ENCODE assay signal across 30 mouse cellular contexts in genomic region chr6:14121479-14121878, GRCm38 (mm10).
A peak's percentile ranks its signal among the peaks of the same experiment; 100 is the strongest.
DNase-seq lines count a peak whose midpoint lies in the region; ATAC-seq and TF ChIP-seq lines count a peak whose summit lies in the region.
"Had no signal": no experiment of that assay in that cellular context is flagged by ENCODE, and none has a peak within 500 bp of the region (broad histone marks: within the 10 kb centered on the region; RNA-seq: fewer than 3 reads in every experiment).

No protein-coding gene starts in this region.

- no peak for TF ChIP-seq CTCF in heart, adult 2 months (IDR thresholded peaks at IDR 0.05)
- no peak for TF ChIP-seq CTCF in MEL (IDR thresholded peaks at IDR 0.05 in 2 of 3, conservative IDR thresholded peaks at IDR 0.05 in 1 of 3; ENCODE audit: control insufficient read depth in 1 of 3, insufficient read depth in 1 of 3, low read depth in 2 of 3, low read length in 3 of 3, poor library complexity in 1 of 3, severe bottlenecking in 1 of 3)

- no peak for DNase-seq in heart, adult 2 months
- DNase-seq in MEL (ENCODE audit: low read depth, low spot score) = peak; percentile 52
- DNase-seq in layer of hippocampus, adult 8-10 months (ENCODE audit: low spot score in 2 of 2) = no peak
- DNase-seq in cerebellum, adult 11 months = no peak
- DNase-seq in retina, postnatal 1 day = no peak
- DNase-seq: adrenal gland, adult 8-10 months; cerebellum, adult 8-10 months; gastrocnemius, postnatal 10 days; heart, postnatal 10 days; kidney, adult 11 months; kidney, postnatal 36 days; liver, embryonic 13.5 days; lung, adult 2 months; lung, postnatal 10 days; thymus, postnatal 14 days had no signal

- H3K4me1 ChIP-seq in heart, embryonic 13.5 days = peaks cover 17% of the 10 kb centered on the region
- H3K4me1 ChIP-seq in heart, adult 2 months (ENCODE audit: control insufficient read depth, insufficient read depth, low read length) = no peaks in the 10 kb centered on the region; the same call in 1 of the 2 replicates
- H3K4me1 ChIP-seq in MEL (ENCODE audit: control insufficient read depth in 1 of 2, insufficient read depth in 2 of 2, low read length in 2 of 2) = no peaks in the 10 kb centered on the region
- H3K4me1 ChIP-seq: forebrain, embryonic 13.5 days; hindbrain, embryonic 15.5 days; kidney, embryonic 15.5 days; limb, embryonic 10.5 days; limb, embryonic 15.5 days; liver, embryonic 13.5 days; midbrain, embryonic 10.5 days; midbrain, embryonic 15.5 days; neural tube, embryonic 12.5 days; stomach, embryonic 15.5 days had no signal

- no peaks in the 10 kb centered on the region for H3K27me3 ChIP-seq in heart, embryonic 13.5 days (replicated peaks)
- no peaks in the 10 kb centered on the region for H3K27me3 ChIP-seq in heart, adult 2 months (ENCODE audit: control insufficient read depth, insufficient read depth, low read length)
- no peaks in the 10 kb centered on the region for H3K27me3 ChIP-seq in MEL (ENCODE audit: control insufficient read depth in 1 of 2, insufficient read depth in 2 of 2, low read length in 2 of 2)
- H3K27me3 ChIP-seq: forebrain, embryonic 13.5 days; hindbrain, embryonic 15.5 days; kidney, embryonic 15.5 days; limb, embryonic 15.5 days; liver, embryonic 13.5 days; midbrain, embryonic 15.5 days; neural tube, embryonic 12.5 days; stomach, embryonic 15.5 days had no signal

- H3K4me2 ChIP-seq in heart, embryonic 13.5 days = no peak overlapping the region
- H3K4me2 ChIP-seq: forebrain, embryonic 13.5 days; heart, embryonic 11.5 days; hindbrain, embryonic 15.5 days; kidney, embryonic 15.5 days; limb, embryonic 15.5 days; liver, embryonic 13.5 days; midbrain, embryonic 15.5 days; neural tube, embryonic 12.5 days; stomach, embryonic 15.5 days had no signal

- no peak for ATAC-seq in heart, embryonic 13.5 days (ENCODE audit: extremely low read depth, insufficient number of reproducible peaks, low FRiP score, low TSS enrichment)
- 0 out of 2 replicates have a peak, but pooled peaks have one; percentile 50 for ATAC-seq in monocyte, adult 5-6 weeks (replicated peaks; ENCODE audit: insufficient number of reproducible peaks, low FRiP score, low TSS enrichment, poor library complexity, severe bottlenecking)
- ATAC-seq: CD4-positive, CD25-positive, alpha-beta regulatory T cell, adult 4 months; forebrain, embryonic 13.5 days; inflammation-experienced regulatory T-cells, adult 6 months; midbrain, embryonic 15.5 days had no signal

- 85% methylated on average over 5 of the region's 5 CpGs for WGBS in heart, embryonic 13.5 days
- WGBS in heart, adult 2 months = 86% methylated on average over 5 of the region's 5 CpGs

- H3K9me3 ChIP-seq in heart, embryonic 13.5 days = no peaks in the 10 kb centered on the region
- H3K9me3 ChIP-seq in MEL (replicated peaks; ENCODE audit: insufficient read depth, low read length) = no peaks in the 10 kb centered on the region
- H3K9me3 ChIP-seq: forebrain, embryonic 13.5 days; hindbrain, embryonic 15.5 days; kidney, embryonic 15.5 days; limb, embryonic 10.5 days; limb, embryonic 15.5 days; liver, embryonic 13.5 days; midbrain, embryonic 10.5 days; midbrain, embryonic 15.5 days; neural tube, embryonic 12.5 days; stomach, embryonic 15.5 days had no signal

- intact Hi-C loops in heart, adult 2 months (cut with DNase I) = no loop called here

- TF ChIP-seq POLR2A in heart, adult 2 months (IDR thresholded peaks at IDR 0.05; ENCODE audit: insufficient read depth, low read depth, low read length) = no peak
- no peak for TF ChIP-seq POLR2A in MEL (IDR thresholded peaks at IDR 0.05; ENCODE audit: control insufficient read depth in 1 of 2, insufficient read depth in 1 of 2, low read depth in 1 of 2, low read length in 2 of 2, poor library complexity in 1 of 2)

- H3K36me3 ChIP-seq in heart, embryonic 13.5 days = no peaks in the 10 kb centered on the region
- H3K36me3 ChIP-seq in heart, adult 2 months (ENCODE audit: control insufficient read depth, insufficient read depth, low read length) = no peaks in the 10 kb centered on the region
- H3K36me3 ChIP-seq in MEL (ENCODE audit: control insufficient read depth in 1 of 2, insufficient read depth in 2 of 2, low read length in 2 of 2) = peaks cover 0 to 2% of the 10 kb centered on the region in 2 experiments; a peak in 1 of 4 replicates
- H3K36me3 ChIP-seq: hindbrain, embryonic 15.5 days; kidney, embryonic 15.5 days; limb, embryonic 10.5 days; limb, embryonic 15.5 days; liver, embryonic 13.5 days; midbrain, embryonic 10.5 days; midbrain, embryonic 15.5 days; neural tube, embryonic 12.5 days; stomach, embryonic 15.5 days had no signal

- H3K4me3 ChIP-seq in heart, embryonic 13.5 days = no peak overlapping the region
- H3K4me3 ChIP-seq in heart, adult 2 months = no peak overlapping the region
- H3K4me3 ChIP-seq in MEL (ENCODE audit: control insufficient read depth in 1 of 2, insufficient read depth in 1 of 2, low read depth in 2 of 2, low read length in 2 of 2) = no peak overlapping the region
- H3K4me3 ChIP-seq: forebrain, embryonic 13.5 days; hindbrain, embryonic 15.5 days; kidney, embryonic 15.5 days; limb, embryonic 10.5 days; limb, embryonic 15.5 days; liver, embryonic 13.5 days; midbrain, embryonic 10.5 days; midbrain, embryonic 15.5 days; myocyte; neural tube, embryonic 12.5 days; stomach, embryonic 15.5 days had no signal

- no peak for TF ChIP-seq RAD21 in MEL (IDR thresholded peaks at IDR 0.05; ENCODE audit: low read depth, low read length)

- no peaks in the 10 kb centered on the region for H3K79me2 ChIP-seq in heart, adult 2 months (replicated peaks; ENCODE audit: control insufficient read depth, insufficient read depth, low read length)
- no peaks in the 10 kb centered on the region for H3K79me2 ChIP-seq in MEL (ENCODE audit: control insufficient read depth, insufficient read depth, low read length, poor library complexity)

- TF ChIP-seq EP300 in heart, adult 2 months (IDR thresholded peaks at IDR 0.05; ENCODE audit: insufficient read depth, low read depth, low read length) = no peak
- TF ChIP-seq EP300 in MEL (IDR thresholded peaks at IDR 0.05; ENCODE audit: low read depth in 1 of 2, low read length in 2 of 2) = no peak

- H3K9ac ChIP-seq in heart, embryonic 13.5 days = no peak overlapping the region
- no peak overlapping the region for H3K9ac ChIP-seq in heart, adult 2 months (ENCODE audit: low read depth, low read length)
- H3K9ac ChIP-seq in MEL (ENCODE audit: control insufficient read depth, low read depth, low read length, poor library complexity, severe bottlenecking) = no peak overlapping the region
- H3K9ac ChIP-seq: forebrain, embryonic 13.5 days; hindbrain, embryonic 15.5 days; kidney, embryonic 15.5 days; limb, embryonic 15.5 days; liver, embryonic 13.5 days; midbrain, embryonic 15.5 days; neural tube, embryonic 12.5 days; stomach, embryonic 15.5 days had no signal

- peak overlapping the region; percentile 2; the same call in 1 of the 2 replicates for H3K27ac ChIP-seq in heart, embryonic 13.5 days (replicated peaks)
- H3K27ac ChIP-seq in heart, adult 2 months = no peak overlapping the region
- H3K27ac ChIP-seq in MEL (ENCODE audit: control insufficient read depth, low read depth, low read length) = no peak overlapping the region
- H3K27ac ChIP-seq: forebrain, embryonic 13.5 days; hindbrain, embryonic 15.5 days; kidney, embryonic 15.5 days; limb, embryonic 10.5 days; limb, embryonic 15.5 days; liver, embryonic 13.5 days; midbrain, embryonic 10.5 days; midbrain, embryonic 15.5 days; neural tube, embryonic 12.5 days; stomach, embryonic 15.5 days had no signal

TF ChIP-seq in MEL, 35 proteins besides CTCF, POLR2A, EP300 and RAD21:
- TF ChIP-seq BHLHE40 (IDR thresholded peaks at IDR 0.05; ENCODE audit: borderline replicate concordance, low read depth, low read length) (peak; percentile 45; the same call in 1 of the 2 replicates), GATA1 (IDR thresholded peaks at IDR 0.05; ENCODE audit: low read depth, low read length) (no peak)
TF ChIP-seq in MEL: peak in this region for 1.
